Mouse (Mus musculus) kidney, postnatal 10 days (tissue): ENCODE results near the gene Large1.
"Not testable (repeated sequence)": the region's sequence is repeated elsewhere in the genome, so short reads cannot be mapped to it uniquely, and the experiment has no call there.

Experiments used
- DNase-seq: peaks from one replicate; pipeline ENCODE4 v3.0.0; 2021; ENCODE audit warnings: mixed read lengths

Gene Large1

DNA sequence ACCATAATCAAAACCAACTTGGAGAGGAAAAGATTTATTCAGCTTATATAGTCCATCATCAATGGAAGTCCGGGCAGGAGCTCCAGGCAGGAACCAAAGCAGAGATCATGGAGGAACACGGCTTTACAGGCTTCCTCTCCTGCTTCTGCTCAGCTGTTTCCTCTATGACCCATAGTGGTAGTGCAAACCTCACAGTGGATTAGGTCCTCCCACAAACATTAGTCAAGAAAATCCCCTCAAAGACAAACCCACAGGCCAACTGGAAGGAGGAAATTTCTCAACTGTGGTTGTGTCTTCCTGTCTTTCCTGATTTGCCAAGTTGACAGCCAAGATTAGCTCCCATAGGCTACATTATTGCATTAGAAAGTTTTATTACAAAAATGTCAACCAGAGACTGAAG is 59.7 kb downstream of the Large1 start:
- DNase-seq: no peak

DNA sequence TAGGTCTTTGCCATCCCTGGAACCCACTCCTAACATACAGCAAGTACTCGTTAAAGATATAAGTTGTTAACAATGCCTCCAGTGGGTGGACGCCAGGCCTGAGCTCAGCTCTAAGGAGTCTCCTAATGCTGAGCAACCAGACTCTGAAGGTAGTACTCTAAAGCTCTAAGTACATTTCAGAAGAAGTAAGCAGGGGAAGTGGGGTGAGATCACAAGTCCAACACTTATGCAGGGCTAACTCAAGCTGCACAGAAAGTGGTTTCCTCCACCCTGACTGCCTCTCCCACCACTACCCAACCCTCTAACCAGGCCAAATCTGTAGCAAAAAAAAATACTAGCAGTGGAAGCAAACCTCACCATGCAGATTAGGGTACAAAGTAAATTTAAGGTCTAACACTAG is 61.7 kb downstream of the Large1 start:
- no peak for DNase-seq

- DNase-seq: no peak
Observed at GRCm38 (mm10) chr8:73290636-73291035, 62.7 kb downstream of the Large1 start.

DNA sequence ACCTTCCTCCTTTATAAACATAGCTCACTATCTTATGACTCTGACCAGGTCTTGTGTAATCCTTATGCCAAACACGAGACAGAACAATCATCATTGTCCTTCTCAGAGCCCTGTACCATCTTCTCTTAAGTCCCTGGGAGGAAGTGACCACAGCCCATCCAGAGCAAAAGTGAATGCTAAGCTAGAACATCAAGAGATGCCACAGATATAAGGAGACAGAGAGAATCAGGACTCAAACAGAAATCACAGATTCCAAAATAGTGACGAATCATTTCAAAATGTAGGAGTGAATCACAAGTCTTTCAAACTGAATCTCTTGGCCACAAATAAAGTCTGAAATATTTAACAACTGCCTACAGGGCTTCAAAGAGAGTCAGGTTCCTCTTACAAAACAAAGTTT is 63.5 kb downstream of the Large1 start:
- no peak for DNase-seq

- peak; percentile 38 for DNase-seq
Observed at GRCm38 (mm10) chr8:73281996-73282395, 71.3 kb downstream of the Large1 start.

- DNase-seq: no peak
Observed at GRCm38 (mm10) chr8:73276015-73276414, 77.3 kb downstream of the Large1 start.

DNA sequence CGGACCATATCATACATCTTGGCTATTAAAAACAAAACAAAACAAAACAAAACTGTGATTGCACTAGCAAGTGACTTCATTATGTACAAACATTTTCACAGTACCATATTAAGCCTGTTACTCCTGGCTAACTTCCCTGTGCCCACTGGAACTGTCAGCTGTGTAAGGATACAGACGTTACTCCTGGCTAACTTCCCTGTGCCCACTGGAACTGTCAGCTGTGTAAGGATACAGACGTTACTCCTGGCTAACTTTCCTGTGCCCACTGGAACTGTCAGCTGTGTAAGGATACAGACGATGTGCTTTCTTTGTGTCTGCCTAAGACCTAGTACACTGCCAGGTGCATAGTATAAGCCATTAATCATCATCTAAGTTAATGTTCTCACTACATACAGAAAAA is 77.9 kb downstream of the Large1 start:
- DNase-seq: not testable (repeated sequence)

DNA sequence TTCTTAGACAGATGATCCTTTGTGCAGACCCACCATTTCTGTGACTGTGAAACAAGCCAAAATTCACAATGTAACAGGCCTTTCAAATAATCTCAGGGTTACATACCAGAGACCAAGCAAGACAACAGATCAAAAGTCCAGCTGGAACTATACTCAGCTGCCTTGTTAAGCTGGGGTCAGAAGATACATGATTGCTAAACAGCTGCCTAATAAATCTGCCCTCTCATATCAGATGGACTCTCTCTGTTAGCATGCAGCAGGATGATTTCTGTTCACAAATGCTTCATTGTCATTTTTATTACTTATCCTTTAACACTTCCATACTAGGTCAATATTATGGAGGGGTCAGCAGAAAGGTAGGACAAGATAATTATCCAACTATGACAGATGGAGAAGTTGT is 80.2 kb downstream of the Large1 start:
- no peak for DNase-seq

- no peak for DNase-seq
Observed at GRCm38 (mm10) chr8:73270991-73271390, 82.3 kb downstream of the Large1 start.

DNA sequence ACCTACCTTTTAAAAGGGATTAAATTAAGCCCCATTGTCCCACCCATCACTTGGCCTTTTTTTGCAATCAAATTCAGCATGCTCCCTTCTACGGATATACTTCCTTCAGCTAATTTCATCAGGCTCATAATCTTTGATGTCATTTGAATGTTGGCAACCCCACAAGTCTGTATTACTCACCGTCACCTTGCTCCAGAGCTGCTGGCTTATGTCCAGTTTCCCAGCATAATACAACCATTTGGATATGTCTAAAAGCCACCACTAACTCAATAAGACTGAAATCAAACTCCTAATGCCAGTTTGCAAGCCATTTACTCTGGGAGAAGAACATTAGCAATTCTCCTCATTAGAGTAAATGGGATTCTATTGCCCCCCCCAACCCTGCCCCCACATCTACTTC is 95.4 kb downstream of the Large1 start:
- no peak for DNase-seq

- DNase-seq: no peak
Observed at GRCm38 (mm10) chr8:73244186-73244585, 109.2 kb downstream of the Large1 start.

GRCm38 (mm10) chr8:73242066-73242465 is 111.3 kb downstream of the Large1 start:
- DNase-seq: no peak

DNA sequence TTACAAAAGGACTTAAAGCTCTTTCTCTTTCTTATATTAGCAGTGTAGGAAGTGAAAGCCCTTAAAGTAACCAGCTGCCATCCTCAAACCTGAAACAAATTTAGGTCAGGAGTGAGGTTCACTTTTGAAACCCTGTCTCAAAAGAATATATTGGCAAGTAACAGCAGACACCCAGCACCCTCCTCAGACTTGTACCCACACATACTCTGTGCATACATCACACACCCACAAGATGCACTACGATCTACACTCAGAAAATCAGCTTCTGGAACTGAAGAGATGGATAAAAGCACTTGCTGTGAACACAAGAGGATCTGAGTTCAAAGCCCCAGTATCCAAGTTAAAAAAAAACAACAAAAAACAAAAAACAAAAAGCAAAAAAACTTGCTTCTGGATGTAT is 119.1 kb downstream of the Large1 start:
- DNase-seq: no peak

- peak; percentile 45 for DNase-seq
Observed at GRCm38 (mm10) chr8:73233358-73234041, 119.8 kb downstream of the Large1 start.

- DNase-seq: no peak
Observed at GRCm38 (mm10) chr8:73226841-73227240, 126.5 kb downstream of the Large1 start.

DNA sequence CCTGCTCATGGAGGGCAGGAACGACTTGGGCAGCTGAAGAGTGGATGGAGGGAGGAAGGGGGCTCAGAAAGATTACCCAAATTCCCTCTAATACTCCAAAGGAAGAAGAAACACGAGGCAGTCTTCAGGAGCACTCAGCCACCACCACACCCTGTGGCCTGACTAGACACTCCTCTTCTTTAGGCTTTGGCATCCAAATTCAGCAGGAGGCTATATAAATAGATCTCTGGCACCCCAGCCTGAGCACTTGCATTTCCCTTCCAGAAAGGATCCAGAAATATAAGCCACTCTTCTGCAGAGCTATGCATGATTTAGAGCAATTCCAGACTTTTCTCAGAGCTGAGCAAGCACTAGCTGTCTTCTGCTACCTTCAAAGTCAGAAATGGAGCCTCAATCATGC is 127.7 kb downstream of the Large1 start:
- DNase-seq: no peak

GRCm38 (mm10) chr8:73219178-73219811 is 134.0 kb downstream of the Large1 start:
- no peak for DNase-seq

- DNase-seq: no peak
Observed at GRCm38 (mm10) chr8:73206831-73207230, 146.5 kb downstream of the Large1 start.

DNA sequence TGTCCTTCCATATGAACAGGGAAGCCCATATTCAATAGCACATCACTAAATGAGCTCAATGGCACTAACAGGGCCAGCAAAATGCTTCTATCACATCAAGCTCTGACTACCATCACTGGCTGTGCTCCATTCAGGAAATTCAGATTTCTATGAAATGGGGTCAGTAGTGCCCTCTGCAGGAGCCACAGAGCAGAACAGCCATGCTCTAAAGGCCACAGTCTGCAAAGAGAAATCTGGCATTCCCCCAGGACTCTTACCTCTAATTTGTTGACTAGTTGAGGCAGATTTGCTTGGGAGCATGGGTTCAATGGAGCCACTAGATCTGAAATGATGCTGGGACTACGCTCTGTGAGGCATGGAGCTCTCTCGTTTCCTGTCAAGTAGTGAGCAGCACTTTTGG is 151.5 kb downstream of the Large1 start:
- peak; percentile 8 for DNase-seq

GRCm38 (mm10) chr8:73197714-73198113 is 155.6 kb downstream of the Large1 start:
- DNase-seq: no peak

GRCm38 (mm10) chr8:73188684-73189083 is 164.7 kb downstream of the Large1 start:
- no peak for DNase-seq

DNA sequence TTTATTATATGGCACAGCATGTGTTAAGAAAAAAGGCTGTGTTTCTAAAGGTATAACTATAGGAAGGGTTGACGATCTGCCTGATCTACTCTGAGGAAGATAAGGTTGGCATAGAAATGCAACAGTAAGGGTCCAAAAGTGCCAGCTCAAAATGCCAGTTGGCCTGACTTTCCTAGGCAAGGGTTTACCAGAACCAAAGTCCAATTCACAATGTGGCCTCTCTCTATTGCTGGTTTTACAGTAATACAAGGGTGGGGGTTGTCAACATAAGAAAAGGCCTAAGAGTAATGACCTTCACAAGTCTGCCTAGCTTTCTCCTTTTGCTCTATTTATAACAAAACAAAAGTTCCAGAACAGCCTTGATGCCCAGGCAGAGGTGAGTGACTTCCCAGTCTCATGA is 166.0 kb downstream of the Large1 start:
- no peak for DNase-seq

- no peak for DNase-seq
Observed at GRCm38 (mm10) chr8:73178434-73178833, 174.9 kb downstream of the Large1 start.

DNA sequence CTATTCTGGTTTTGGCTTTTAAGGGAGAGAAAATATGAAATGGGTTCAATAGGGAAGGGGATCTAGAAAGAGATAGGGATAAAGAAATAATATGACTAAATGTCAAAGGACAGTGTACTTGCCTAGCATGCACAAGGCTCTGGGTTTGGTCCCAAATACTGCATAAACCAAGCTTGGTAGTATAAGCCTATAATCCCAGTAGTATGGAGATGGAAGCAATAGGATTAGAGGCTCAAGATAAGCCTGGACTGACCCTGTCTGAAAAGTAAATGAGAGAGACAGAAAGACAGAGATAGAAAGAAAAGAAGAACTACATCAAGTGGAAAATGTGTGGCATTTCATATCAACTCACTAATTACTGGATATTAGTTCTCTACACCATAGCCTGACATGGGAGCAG is 180.7 kb downstream of the Large1 start:
- no peak for DNase-seq

- peak; percentile 9 for DNase-seq
Observed at GRCm38 (mm10) chr8:73161994-73162393, 191.3 kb downstream of the Large1 start.
